In genomic region chr2:119747554-119747953, GRCm38 (mm10) we compare ENCODE assay signal across 28 mouse cellular contexts. TPM values are rescaled to one million over a fixed set of nuclear protein-coding genes. Genes with fewer than 3 reads are reported as not detected.
A peak's percentile ranks its signal among the peaks of the same experiment; 100 is the strongest.
DNase-seq lines count a peak whose midpoint lies in the region; ATAC-seq lines count a peak whose summit lies in the region.
"Had no signal": no experiment of that assay in that cellular context is flagged by ENCODE, and none has a peak within 500 bp of the region (broad histone marks: within the 10 kb centered on the region; RNA-seq: fewer than 3 reads in every experiment).

No protein-coding gene starts in this region.

- no peak overlapping the region for H3K4me3 ChIP-seq in heart, embryonic 10.5 days
- no peak overlapping the region for H3K4me3 ChIP-seq in forebrain, embryonic 16.5 days (replicated peaks; ENCODE audit: low read length)
- H3K4me3 ChIP-seq: embryonic facial prominence, embryonic 12.5 days; heart, adult 2 months; hindbrain, embryonic 12.5 days; kidney, embryonic 15.5 days; limb, embryonic 12.5 days; myocyte; neural tube, embryonic 13.5 days had no signal

- 68% methylated on average over 7 of the region's 7 CpGs for WGBS in heart, embryonic 10.5 days
- WGBS in forebrain, embryonic 16.5 days, result 80% methylated on average over 7 of the region's 7 CpGs

- no peaks in the 10 kb centered on the region for H3K9me3 ChIP-seq in heart, embryonic 10.5 days
- H3K9me3 ChIP-seq in forebrain, embryonic 16.5 days (ENCODE audit: control insufficient read depth, low read length), result no peaks in the 10 kb centered on the region
- H3K9me3 ChIP-seq: embryonic facial prominence, embryonic 12.5 days; hindbrain, embryonic 12.5 days; kidney, embryonic 15.5 days; limb, embryonic 12.5 days; neural tube, embryonic 13.5 days had no signal

- H3K36me3 ChIP-seq in heart, embryonic 10.5 days, result peaks cover 4% of the 10 kb centered on the region; the same call in 1 of the 2 replicates
- H3K36me3 ChIP-seq in forebrain, embryonic 16.5 days (ENCODE audit: control insufficient read depth, insufficient read depth), result no peaks in the 10 kb centered on the region
- H3K36me3 ChIP-seq: embryonic facial prominence, embryonic 12.5 days; hindbrain, embryonic 12.5 days; kidney, embryonic 15.5 days; limb, embryonic 12.5 days; neural tube, embryonic 13.5 days had no signal

- no peak overlapping the region for H3K9ac ChIP-seq in forebrain, embryonic 16.5 days (replicated peaks; ENCODE audit: low read depth, low read length)
- H3K9ac ChIP-seq: embryonic facial prominence, embryonic 12.5 days; hindbrain, embryonic 12.5 days; kidney, embryonic 15.5 days; limb, embryonic 12.5 days; liver, postnatal 0 days; neural tube, embryonic 13.5 days had no signal

- intact Hi-C loops in left cerebral cortex, postnatal 25 days (cut with DNase I), result no loop called here

- H3K27ac ChIP-seq in heart, embryonic 10.5 days, result no peak overlapping the region
- no peak overlapping the region for H3K27ac ChIP-seq in forebrain, embryonic 16.5 days (ENCODE audit: low read length)
- H3K27ac ChIP-seq: embryonic facial prominence, embryonic 12.5 days; heart, adult 2 months; hindbrain, embryonic 12.5 days; kidney, embryonic 15.5 days; limb, embryonic 12.5 days; macrophage; neural tube, embryonic 13.5 days; stomach, postnatal 0 days had no signal

- ATAC-seq in forebrain, embryonic 16.5 days, result no peak
- ATAC-seq: intestine, postnatal 0 days; liver, postnatal 0 days; lung, postnatal 0 days; midbrain, embryonic 16.5 days had no signal

- peaks cover 85% of the 10 kb centered on the region for H3K27me3 ChIP-seq in heart, embryonic 10.5 days (ENCODE audit: insufficient read depth, poor library complexity, severe bottlenecking)
- H3K27me3 ChIP-seq in forebrain, embryonic 16.5 days (replicated peaks; ENCODE audit: control insufficient read depth, insufficient read depth, low read length), result peaks cover 30% of the 10 kb centered on the region

- peak; percentile 81 for DNase-seq in heart, adult 11 months
- DNase-seq in heart, embryonic 10.5 days (ENCODE audit: low spot score), result no peak
- DNase-seq in right cerebral cortex, postnatal 25 days, result peak; percentile 67
- no peak for DNase-seq in right cerebral cortex, postnatal 10 days (ENCODE audit: low spot score in 2 of 2)
- DNase-seq in left cerebral cortex, postnatal 25 days (ENCODE audit: low spot score in 2 of 2), result peak; percentile 61 to 96
- DNase-seq in kidney, adult 11 months, result no peak
- no peak for DNase-seq in kidney, postnatal 25 days
- DNase-seq: adrenal gland, postnatal 36 days; cerebellum, adult 11 months; cerebellum, adult 9-11 months; gastrocnemius, postnatal 14 days; heart, adult 2 months; kidney, postnatal 4 days; liver, postnatal 0 days had no signal

- H3K4me2 ChIP-seq in forebrain, embryonic 16.5 days (ENCODE audit: low read length), result no peak overlapping the region
- H3K4me2 ChIP-seq: embryonic facial prominence, embryonic 12.5 days; hindbrain, embryonic 12.5 days; kidney, embryonic 15.5 days; limb, embryonic 12.5 days; liver, embryonic 11.5 days; neural tube, embryonic 13.5 days had no signal

- peaks cover 27% of the 10 kb centered on the region for H3K4me1 ChIP-seq in heart, embryonic 10.5 days
- peaks cover 16% of the 10 kb centered on the region for H3K4me1 ChIP-seq in forebrain, embryonic 16.5 days (replicated peaks; ENCODE audit: control insufficient read depth, insufficient read depth, low read length)

RNA-seq across cellular contexts. Expression of gene Itpka, which starts 5.4 kb away (rescaled TPM):
- 2.7 and 3.1 TPM in 2 replicates for polyA plus RNA-seq in heart, embryonic 10.5 days (2016; fragmentation: Nextera tagmentation; extraction: Ambion mirVana)
- total RNA-seq in left cerebral cortex, postnatal 25 days (2021), result 100 to 1,000 TPM; 188 to 208 TPM
- 1.1 and 1.4 TPM in 2 replicates for polyA plus RNA-seq in forebrain, embryonic 16.5 days (2015; fragmentation: Nextera tagmentation; extraction: Ambion mirVana)
- polyA plus RNA-seq: macrophage had no signal

RNA-seq across cellular contexts. Expression of gene Ltk, which starts 12.7 kb away (rescaled TPM):
- 0.10 and 0.13 TPM in 2 replicates for polyA plus RNA-seq in heart, embryonic 10.5 days (2016; fragmentation: Nextera tagmentation; extraction: Ambion mirVana)
- 10 to 100 TPM; 18.9 to 20.6 TPM for total RNA-seq in left cerebral cortex, postnatal 25 days (2021)
- 0.28 and 0.43 TPM in 2 replicates for polyA plus RNA-seq in forebrain, embryonic 16.5 days (2015; fragmentation: Nextera tagmentation; extraction: Ambion mirVana)
- total RNA-seq: gastrocnemius, postnatal 14 days; heart, adult 2 months; heart, postnatal 25 days had no signal
- polyA plus RNA-seq: embryonic facial prominence, embryonic 12.5 days; limb, embryonic 12.5 days; macrophage; myocyte had no signal

RNA-seq across cellular contexts. Expression of gene Rpap1, which starts 39.8 kb away (rescaled TPM):
- polyA plus RNA-seq in heart, embryonic 10.5 days (2016; fragmentation: Nextera tagmentation; extraction: Ambion mirVana), result 31.4 and 32.0 TPM in 2 replicates
- total RNA-seq in left cerebral cortex, postnatal 25 days (2021), result 10 to 100 TPM; 17.7 to 20.2 TPM
- polyA plus RNA-seq in forebrain, embryonic 16.5 days (2015; fragmentation: Nextera tagmentation; extraction: Ambion mirVana), result 19.9 and 20.5 TPM in 2 replicates

RNA-seq across cellular contexts. Expression of gene Tyro3, which starts 50.0 kb away (rescaled TPM):
- polyA plus RNA-seq in heart, embryonic 10.5 days (2016; fragmentation: Nextera tagmentation; extraction: Ambion mirVana), result 8.9 and 11.6 TPM in 2 replicates
- total RNA-seq in left cerebral cortex, postnatal 25 days (2021), result 100 to 1,000 TPM; 177 to 182 TPM
- 17.3 and 17.6 TPM in 2 replicates for polyA plus RNA-seq in forebrain, embryonic 16.5 days (2015; fragmentation: Nextera tagmentation; extraction: Ambion mirVana)

Comparison
In these comparisons a context has a peak if more than half of its experiments do, and no peak if none do; other contexts are left out.
1. DNase-seq: peak in heart, adult 11 months (single experiment), right cerebral cortex, postnatal 25 days (single experiment) and left cerebral cortex, postnatal 25 days (2 of 2); none in heart, embryonic 10.5 days (single experiment), right cerebral cortex, postnatal 10 days (0 of 2), kidney, adult 11 months (single experiment) and kidney, postnatal 25 days (0 of 2).